Mouse (Mus musculus): Measurements from ENCODE around the gene Galnt2.

Gene Galnt2

GRCm38 (mm10) chr8:124231176-124231484 is at the start of gene Galnt2:
Galnt2 (plus strand) TSS chr8:124231391.
- peak; percentile 85 to 91 for DNase-seq (ENCODE audit: low spot score in 2 of 2)

- no peak for DNase-seq (ENCODE audit: low spot score in 2 of 2)
These were observed 49.4 kb upstream of the Galnt2 start for GRCm38 (mm10) chr8:124181751-124182150.

DNA sequence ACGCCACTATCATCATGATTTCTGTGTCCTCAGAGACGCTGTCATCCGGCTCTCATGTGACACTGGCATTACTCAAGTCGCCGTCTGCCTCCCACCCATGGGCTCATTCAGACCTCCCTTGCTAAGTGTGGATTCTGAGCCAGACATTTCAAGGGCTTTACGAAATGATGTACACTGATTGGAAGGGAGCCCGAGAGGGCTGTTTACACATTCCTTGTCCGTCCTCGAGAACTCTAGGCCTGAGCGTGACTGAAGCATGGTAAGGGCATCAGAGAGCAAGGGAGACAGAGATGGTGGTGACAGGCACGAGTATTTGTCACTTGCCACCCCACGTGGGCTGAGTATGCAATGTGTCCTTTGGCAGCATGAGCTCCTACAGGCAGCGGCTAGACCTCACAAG is 49.0 kb upstream of the Galnt2 start:
- DNase-seq (ENCODE audit: low spot score in 2 of 2), result no peak

DNA sequence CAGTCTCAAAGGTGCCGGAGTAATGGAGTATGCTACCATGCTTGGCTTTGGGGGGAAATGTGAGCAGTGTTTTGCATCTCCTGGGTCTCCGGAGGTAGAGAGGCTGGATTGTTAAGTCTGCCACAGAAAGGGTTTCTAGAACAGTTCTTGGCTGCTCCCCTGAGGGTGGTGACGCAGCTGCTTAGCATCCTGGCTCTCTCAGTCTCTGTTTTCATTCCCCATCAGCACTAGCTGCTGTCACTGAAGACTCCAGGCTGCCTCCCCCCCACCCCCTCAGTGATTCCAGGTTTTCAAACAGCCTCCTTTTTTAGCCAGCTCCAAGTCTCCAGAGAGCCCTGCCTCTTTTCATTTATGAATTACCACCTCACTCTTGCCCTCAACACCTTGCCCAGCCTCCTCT is 47.1 kb upstream of the Galnt2 start:
- no peak for DNase-seq (ENCODE audit: low spot score in 2 of 2)

- no peak for DNase-seq (ENCODE audit: low spot score in 2 of 2)
These were observed 46.7 kb upstream of the Galnt2 start for GRCm38 (mm10) chr8:124184507-124184906.

DNA sequence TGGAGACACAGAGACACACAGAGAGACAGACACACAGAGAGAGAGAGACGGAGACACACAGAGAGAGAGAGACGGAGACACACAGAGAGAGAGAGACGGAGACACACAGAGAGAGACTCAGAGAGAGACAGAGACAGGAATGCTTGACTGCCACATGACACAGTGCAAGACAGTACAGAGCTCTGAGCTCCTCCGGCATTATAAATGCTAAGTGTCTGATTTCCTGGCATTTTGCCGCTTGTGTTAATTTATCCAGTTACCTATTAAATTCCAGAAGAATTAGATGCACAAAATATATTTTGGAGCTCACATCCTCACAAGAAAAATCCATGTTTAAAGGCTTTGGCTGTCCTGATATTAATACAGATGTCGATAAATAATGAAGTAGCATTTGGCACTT is 46.1 kb upstream of the Galnt2 start:
- DNase-seq (ENCODE audit: low spot score in 2 of 2), result no peak

- DNase-seq (ENCODE audit: low spot score in 2 of 2), result no peak
These were observed 40.8 kb upstream of the Galnt2 start for GRCm38 (mm10) chr8:124190388-124190787.

DNA sequence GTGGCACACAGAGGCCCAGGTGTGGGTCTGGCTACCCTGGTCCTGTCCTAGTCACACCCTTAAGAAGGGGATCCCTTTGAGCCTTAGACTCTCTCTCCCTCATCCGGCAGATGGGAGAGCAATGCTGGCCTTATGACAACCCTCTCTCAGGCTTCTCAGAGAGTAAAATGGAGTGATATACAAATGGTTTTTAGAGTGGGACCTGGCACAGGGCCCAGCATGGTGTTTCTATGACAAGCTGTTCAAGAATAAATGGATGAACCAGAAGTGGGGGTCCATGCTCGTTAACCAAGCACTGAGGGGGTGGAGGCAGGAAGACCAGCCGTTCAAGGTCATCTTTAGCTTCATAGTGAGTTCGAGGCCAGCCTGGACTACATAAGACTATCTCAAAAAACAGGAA is 38.9 kb upstream of the Galnt2 start:
- DNase-seq (ENCODE audit: low spot score in 2 of 2), result no peak

DNA sequence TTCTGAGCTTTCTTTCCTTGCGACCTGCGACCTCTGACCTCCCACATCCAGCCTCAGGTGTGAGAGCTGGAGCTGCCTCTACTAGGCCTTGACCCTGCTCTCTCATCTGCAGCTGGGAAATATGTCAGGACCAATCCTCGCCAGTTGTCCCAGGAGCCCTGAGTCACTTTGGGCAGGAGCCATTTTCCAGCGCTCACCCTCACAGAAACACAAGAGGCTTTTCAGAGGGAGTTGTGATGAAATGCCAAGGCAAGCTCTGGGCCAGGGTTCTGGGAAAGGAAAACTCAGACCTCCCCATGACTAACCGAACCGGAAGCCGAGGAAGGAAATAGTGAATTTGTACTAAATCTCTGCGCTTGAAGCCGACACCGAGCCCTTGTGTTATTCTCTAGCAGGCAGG is 38.2 kb upstream of the Galnt2 start:
- no peak for DNase-seq (ENCODE audit: low spot score in 2 of 2)

GRCm38 (mm10) chr8:124193992-124194391 is 37.2 kb upstream of the Galnt2 start:
- no peak for DNase-seq (ENCODE audit: low spot score in 2 of 2)

DNA sequence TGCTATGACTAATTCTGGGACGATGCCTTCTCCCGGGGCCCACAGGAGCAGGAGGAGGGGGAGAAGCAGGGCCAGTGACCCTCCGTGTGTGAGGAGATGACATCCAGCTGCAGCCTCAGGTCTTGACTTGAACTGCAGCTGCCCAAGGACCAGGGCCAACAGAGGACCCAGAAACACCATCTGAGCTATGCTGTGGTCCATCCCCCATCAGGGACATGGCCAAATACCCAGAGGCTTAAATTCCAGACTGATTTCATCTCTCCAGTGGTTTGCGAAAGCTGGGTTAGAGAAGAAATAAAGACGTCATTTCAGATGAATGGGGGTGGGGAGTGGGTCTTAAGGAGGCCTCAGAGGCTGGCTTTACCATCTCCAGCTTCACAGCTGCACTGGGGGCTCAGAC is 35.0 kb upstream of the Galnt2 start:
- DNase-seq (ENCODE audit: low spot score in 2 of 2), result no peak

GRCm38 (mm10) chr8:124196797-124197196 is 34.4 kb upstream of the Galnt2 start:
- DNase-seq (ENCODE audit: low spot score in 2 of 2), result no peak

DNA sequence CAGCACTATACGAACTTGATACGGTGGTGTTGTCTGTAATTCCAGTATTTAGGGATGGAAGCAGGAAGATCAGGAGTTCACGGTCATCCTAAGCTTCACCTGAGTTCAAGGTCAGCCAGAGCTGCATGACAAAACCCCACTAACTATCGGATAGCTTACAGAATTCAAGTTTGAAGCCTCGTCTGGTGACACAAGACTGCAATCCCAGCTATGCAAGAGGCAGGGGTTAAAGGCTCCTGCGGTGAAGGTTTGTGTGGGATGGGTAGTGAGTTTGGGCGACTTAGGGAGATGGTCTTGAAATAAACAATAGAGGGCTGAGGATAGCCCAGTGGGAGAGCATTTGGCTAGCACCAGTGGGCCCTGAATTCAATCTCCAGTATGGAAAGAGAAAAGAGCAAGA is 33.0 kb upstream of the Galnt2 start:
- DNase-seq (ENCODE audit: low spot score in 2 of 2), result no peak

- no peak for DNase-seq (ENCODE audit: low spot score in 2 of 2)
These were observed 30.8 kb upstream of the Galnt2 start for GRCm38 (mm10) chr8:124200400-124200799.

- no peak for DNase-seq (ENCODE audit: low spot score in 2 of 2)
These were observed 29.5 kb upstream of the Galnt2 start for GRCm38 (mm10) chr8:124201706-124202105.

DNA sequence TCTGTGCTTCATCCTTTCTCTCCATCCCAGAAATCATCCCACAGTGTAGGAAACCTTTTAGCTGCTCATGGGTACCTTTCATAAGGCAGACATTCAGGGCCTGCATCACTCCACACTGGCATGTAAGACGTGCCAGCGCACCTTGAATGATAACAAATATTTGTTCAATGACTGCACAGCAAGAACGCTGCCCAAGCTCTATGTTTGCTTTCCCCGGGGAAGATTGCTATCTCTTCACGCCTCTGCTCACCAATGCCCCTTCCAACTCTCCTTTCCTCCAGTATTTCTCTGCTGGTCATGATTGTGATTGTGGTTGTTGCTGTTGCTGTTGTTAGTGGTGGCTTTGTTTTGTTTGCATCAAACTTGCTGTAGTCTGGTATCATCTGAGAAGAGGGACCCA is 28.3 kb upstream of the Galnt2 start:
- no peak for DNase-seq (ENCODE audit: low spot score in 2 of 2)

DNA sequence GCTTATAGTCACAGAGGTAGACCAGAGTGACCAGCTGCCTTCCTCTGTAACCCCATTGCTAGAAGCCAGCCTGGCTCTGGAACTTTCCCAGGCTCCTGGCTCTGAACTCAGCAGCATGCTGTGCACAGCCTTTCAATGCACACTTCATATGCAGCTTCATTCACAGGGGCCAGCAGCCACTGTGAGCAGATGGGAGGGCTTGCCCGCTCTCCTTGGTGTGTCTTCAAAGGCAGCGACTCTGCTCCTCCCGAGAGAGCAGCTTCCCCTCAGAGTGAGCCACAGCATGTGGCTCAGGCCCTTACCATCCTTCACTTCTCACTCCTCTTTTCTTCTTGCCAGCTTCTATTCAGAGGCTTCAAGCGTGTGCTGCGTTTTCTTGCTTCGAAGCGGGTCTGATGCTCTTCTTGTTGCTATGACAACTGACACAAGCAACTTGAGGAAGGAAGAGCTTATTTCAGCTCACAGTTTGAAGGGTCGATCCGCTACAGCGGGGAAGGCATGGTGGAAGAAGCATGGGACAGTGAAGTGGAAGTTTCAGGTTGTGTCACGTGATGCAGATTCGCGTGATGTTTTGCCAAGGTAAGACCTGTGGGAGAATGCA is 27.1 kb upstream of the Galnt2 start:
- no peak for DNase-seq (ENCODE audit: low spot score in 2 of 2)

DNA sequence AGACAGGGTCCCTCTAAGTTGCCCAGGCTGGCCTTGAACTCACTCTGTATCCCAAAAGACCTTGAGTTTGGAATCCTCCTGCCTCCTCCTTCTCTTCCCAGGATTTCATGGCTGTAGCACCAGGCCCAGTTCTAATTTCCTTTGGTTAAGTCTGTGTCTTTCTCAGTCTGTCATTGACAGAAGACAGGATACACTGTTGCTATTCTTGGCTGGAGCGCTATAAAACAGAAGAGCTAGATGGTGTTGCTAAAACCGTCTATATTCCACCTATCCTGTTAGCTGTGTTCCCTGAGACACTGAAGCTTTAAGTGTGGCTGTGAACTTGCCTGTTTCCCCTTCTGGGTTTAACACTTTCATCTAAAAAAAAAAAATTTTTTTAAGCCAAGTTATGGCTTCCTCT is 19.0 kb upstream of the Galnt2 start:
- no peak for DNase-seq (ENCODE audit: low spot score in 2 of 2)

GRCm38 (mm10) chr8:124216951-124217350 is 14.2 kb upstream of the Galnt2 start:
- DNase-seq (ENCODE audit: low spot score in 2 of 2), result no peak

GRCm38 (mm10) chr8:124229883-124230282 is 1.3 kb upstream of the Galnt2 start:
- DNase-seq (ENCODE audit: low spot score in 2 of 2), result no peak

DNA sequence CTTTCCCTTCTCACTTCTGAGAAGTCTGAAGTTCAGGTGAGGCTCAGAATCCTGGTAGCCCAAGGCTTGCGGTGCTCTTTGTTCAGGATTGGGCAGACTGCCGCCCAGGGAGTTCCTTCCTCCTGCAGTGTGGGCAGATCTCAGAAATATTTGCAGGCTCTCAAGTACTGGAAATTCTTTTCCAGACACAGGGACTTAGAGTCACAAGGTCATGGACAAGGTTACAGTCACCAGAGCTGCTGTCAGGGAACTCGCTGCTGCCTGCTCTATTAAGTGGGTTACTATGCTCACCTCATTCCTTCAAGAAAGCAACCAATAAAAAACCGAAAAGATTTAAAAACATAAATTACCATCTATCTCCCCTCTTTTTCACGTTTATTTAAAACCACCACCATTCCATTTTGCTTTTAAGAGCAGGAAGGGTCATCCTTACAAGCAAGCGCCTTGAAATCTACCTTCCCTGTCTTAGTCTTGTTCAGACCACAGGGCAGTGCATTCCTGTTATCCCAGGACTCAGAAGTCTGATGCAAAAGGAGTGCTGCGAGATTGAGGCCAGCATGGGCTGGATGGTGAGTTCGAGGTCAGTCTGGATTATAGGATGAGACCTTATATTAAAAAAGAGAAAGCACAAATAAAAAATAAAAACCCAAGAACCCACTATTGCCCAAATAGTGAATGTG is 555 bp upstream of the Galnt2 start:
- DNase-seq (ENCODE audit: low spot score in 2 of 2), result no peak

DNA sequence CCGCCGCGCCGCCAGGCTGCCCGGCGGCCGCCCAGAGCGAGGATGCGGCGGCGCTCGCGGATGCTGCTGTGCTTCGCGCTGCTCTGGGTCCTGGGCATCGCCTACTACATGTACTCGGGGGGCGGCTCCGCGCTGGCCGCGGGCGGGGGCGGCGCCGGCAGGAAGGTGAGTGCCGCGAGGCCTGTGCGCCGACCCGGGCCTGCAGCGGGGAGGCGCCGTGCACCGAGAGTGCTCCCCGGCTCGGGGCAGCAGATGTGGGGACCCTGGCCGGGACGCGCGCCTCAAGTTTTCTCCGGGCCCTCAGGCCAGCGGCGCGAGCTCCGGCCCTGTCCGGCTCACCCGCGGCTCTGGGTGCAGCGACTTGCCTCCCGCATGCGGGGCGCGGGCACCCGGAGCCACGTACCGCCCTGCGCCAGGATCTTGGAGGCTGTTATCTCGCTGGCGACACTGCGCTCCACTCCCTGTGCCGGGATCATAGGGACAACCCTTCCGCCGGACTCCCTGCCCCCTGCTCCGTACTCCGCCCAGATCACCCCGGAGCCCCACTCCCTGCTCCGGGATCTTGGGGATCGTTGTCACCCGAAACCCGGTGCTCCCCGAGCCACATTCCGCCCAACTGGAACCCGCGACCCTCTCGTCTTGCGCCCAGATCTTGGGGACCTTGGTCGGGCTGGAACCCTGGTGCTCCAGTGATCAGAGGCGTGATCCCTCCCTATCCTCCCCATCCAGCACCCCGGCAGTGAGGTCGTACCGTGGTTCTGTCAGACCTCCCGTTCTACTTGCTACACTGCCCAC is 491 bp downstream of the Galnt2 start:
- peak; percentile 38 to 69 for DNase-seq (ENCODE audit: low spot score in 2 of 2)

GRCm38 (mm10) chr8:124232280-124232600 is 1.0 kb downstream of the Galnt2 start:
- peak in 1 of 2 experiments; percentile 31 for DNase-seq (ENCODE audit: low spot score in 2 of 2)

All from frontal cortex, postnatal 10 days (tissue).